Mouse (Mus musculus) spleen, adult 2 months (tissue): Measurements from ENCODE around the gene Ccdc149.

ENCODE experiments used
- CTCF ChIP-seq: fragments of 200-500 bp; IDR thresholded peaks from 2 replicates; pipeline ENCODE4 v1.5.1; 2011; ENCODE audit warnings: mild to moderate bottlenecking, inconsistent platforms; ENCODE audit not compliant: insufficient read depth, insufficient read length, insufficient replicate concordance; ENCODE audit errors: extremely low read depth
- POLR2A ChIP-seq: fragments of 200-500 bp; IDR thresholded peaks from 2 replicates; pipeline ENCODE4 v1.6.1; 2011; ENCODE audit warnings: low read depth, low read length, inconsistent platforms

DNA sequence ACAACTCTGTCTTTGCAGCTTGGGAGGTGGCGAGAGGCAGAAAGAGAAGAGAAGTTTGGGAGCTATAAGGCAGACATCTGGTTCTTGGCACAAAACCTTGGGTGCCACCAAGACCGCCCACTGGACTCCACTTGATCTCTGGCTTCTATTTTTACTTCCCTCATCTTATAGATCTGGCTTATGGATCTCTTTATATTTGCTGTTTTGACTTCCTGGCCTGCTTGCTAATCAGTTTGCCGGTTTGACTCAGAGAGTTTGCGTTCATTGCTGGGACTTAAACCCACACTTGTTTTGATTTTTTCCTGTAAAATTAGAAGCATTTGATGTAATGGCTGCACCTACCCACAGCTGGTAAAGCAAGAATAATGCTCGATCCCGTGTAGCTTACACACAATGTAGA, 100.4 kb downstream of the Ccdc149 start:
- TF ChIP-seq POLR2A: no peak
- no peak for TF ChIP-seq CTCF
